Mouse (Mus musculus): ENCODE measurements at regions not wholly inside any gene's neighbourhood (a gene's known extent, or its start where the extent isn't known, plus 50 kb on each side); places are given as distances from the start of the nearest gene placed in this dataset.

DNA sequence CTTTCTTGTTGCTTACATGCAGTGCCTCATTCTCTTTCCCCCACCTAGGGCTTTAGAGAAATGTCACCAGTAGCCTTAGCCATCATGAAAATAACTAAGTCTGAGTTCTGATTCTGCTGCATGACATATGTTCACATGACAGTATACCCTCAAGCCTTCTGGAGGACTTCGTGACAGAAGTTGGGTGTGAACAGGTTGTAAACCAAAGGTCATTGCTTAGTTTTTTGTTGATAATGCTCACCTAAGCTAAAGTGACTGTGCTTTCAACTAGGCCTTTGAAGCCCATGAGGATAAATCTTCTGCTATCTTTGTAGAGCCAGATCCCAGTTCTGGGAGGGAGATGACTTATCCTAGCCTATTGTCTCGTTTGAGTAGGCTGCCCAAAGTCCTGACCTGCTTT lies 118.1 kb upstream of the Mamld1 start:
- H3K27ac ChIP-seq (ENCODE audit: insufficient read depth, low read depth, low read length, poor library complexity, severe bottlenecking): no peak overlapping the region
- no peaks in the 10 kb centered on the region for H3K9me3 ChIP-seq (ENCODE audit: control insufficient read depth, insufficient read depth, low read depth, low read length)
- no peaks in the 10 kb centered on the region for H3K36me3 ChIP-seq (ENCODE audit: control insufficient read depth, insufficient read depth, low read length, poor library complexity, severe bottlenecking)
- in situ Hi-C loops (cut with MboI; ENCODE audit: low sequenced_read_pairs in 2 of 2, unreplicated experiment in 2 of 2): no loop called here
- H3K9ac ChIP-seq (ENCODE audit: insufficient read depth, low read depth, low read length, poor library complexity, severe bottlenecking): no peak overlapping the region
- no peak for DNase-seq (ENCODE audit: low read depth, low spot score)
- no peak overlapping the region for H3K4me3 ChIP-seq (ENCODE audit: insufficient read depth in 1 of 2, low read depth in 1 of 2, low read length in 2 of 2, poor library complexity in 1 of 2, severe bottlenecking in 1 of 2)
- no peaks in the 10 kb centered on the region for H3K4me1 ChIP-seq (ENCODE audit: control insufficient read depth in 2 of 2, insufficient read depth in 2 of 2, low read length in 2 of 2, poor library complexity in 1 of 2)
- TF ChIP-seq ZC3H11A (IDR thresholded peaks at IDR 0.05; ENCODE audit: borderline replicate concordance, low read depth, low read length) (no peak), MAFK (IDR thresholded peaks at IDR 0.05; ENCODE audit: insufficient read depth, low read depth, low read length) (no peak), ZNF384 (IDR thresholded peaks at IDR 0.05; ENCODE audit: low read depth, low read length) (no peak), HCFC1 (IDR thresholded peaks at IDR 0.05; ENCODE audit: borderline replicate concordance, insufficient read depth, low read length) (no peak), CHD2 (IDR thresholded peaks at IDR 0.05; ENCODE audit: low read depth, low read length) (no peak)

DNA sequence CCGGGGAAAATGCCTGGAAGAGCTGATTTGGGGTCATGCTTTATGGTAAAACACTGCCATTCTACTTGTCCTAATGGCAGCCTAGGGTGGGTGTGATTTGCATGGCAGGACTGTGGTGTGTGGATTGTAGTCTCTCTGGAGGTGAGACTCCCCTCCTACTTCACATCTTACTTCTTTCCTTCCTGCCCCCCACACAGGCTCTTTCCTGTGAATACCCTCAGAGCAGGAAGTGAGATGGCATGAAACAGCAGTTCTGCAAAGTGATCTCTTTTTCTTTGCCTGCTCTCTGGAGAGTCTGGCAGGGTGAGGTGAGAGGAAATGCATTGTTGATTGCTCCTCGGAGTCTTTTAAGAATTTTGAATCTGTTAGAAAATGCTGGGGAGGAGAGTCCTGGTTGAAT lies 104.7 kb upstream of the Mamld1 start:
- Histone ChIP-seq H3K4me1 (ENCODE audit: control insufficient read depth in 2 of 2, insufficient read depth in 2 of 2, low read length in 2 of 2, poor library complexity in 1 of 2) (no peaks in the 10 kb centered on the region), H3K4me3 (ENCODE audit: insufficient read depth in 1 of 2, low read depth in 1 of 2, low read length in 2 of 2, poor library complexity in 1 of 2, severe bottlenecking in 1 of 2) (no peak overlapping the region), H3K36me3 (ENCODE audit: control insufficient read depth, insufficient read depth, low read length, poor library complexity, severe bottlenecking) (no peaks in the 10 kb centered on the region), H3K9ac (ENCODE audit: insufficient read depth, low read depth, low read length, poor library complexity, severe bottlenecking) (no peak overlapping the region), H3K27ac (ENCODE audit: insufficient read depth, low read depth, low read length, poor library complexity, severe bottlenecking) (no peak overlapping the region), H3K9me3 (ENCODE audit: control insufficient read depth, insufficient read depth, low read depth, low read length) (no peaks in the 10 kb centered on the region)
- TF ChIP-seq ZC3H11A (IDR thresholded peaks at IDR 0.05; ENCODE audit: borderline replicate concordance, low read depth, low read length): no peak
- TF ChIP-seq MAFK (IDR thresholded peaks at IDR 0.05; ENCODE audit: insufficient read depth, low read depth, low read length): no peak
- TF ChIP-seq CHD2 (IDR thresholded peaks at IDR 0.05; ENCODE audit: low read depth, low read length): no peak
- TF ChIP-seq HCFC1 (IDR thresholded peaks at IDR 0.05; ENCODE audit: borderline replicate concordance, insufficient read depth, low read length): no peak
- no peak for TF ChIP-seq ZNF384 (IDR thresholded peaks at IDR 0.05; ENCODE audit: low read depth, low read length)
- in situ Hi-C loops (cut with MboI; ENCODE audit: low sequenced_read_pairs in 2 of 2, unreplicated experiment in 2 of 2): no loop called here
- no peak for DNase-seq (ENCODE audit: low read depth, low spot score)

DNA sequence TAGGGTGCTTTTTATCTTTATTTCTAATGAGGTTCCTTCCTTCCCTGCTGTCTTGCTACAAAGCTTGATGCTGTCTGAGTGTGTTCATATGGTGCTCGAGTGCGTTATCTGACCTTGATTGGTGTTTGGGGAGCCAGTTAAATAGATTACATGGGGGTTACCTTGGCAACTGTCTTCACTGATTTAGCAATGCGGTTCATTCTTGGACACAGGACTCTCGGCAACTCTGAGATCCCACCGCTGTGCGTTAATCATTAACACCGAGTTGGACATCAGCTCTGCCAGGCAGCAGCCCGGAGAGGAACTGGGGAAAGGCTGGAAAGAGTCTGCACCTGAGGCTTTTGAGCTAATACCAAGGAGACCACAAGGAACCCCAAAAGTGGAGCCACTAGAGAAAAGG lies 104.0 kb upstream of the Mamld1 start:
- no peak overlapping the region for H3K4me3 ChIP-seq (ENCODE audit: insufficient read depth in 1 of 2, low read depth in 1 of 2, low read length in 2 of 2, poor library complexity in 1 of 2, severe bottlenecking in 1 of 2)
- DNase-seq (ENCODE audit: low read depth, low spot score): no peak
- H3K9ac ChIP-seq (ENCODE audit: insufficient read depth, low read depth, low read length, poor library complexity, severe bottlenecking): no peak overlapping the region
- no peaks in the 10 kb centered on the region for H3K9me3 ChIP-seq (ENCODE audit: control insufficient read depth, insufficient read depth, low read depth, low read length)
- H3K4me1 ChIP-seq (ENCODE audit: control insufficient read depth in 2 of 2, insufficient read depth in 2 of 2, low read length in 2 of 2, poor library complexity in 1 of 2): no peaks in the 10 kb centered on the region
- H3K36me3 ChIP-seq (ENCODE audit: control insufficient read depth, insufficient read depth, low read length, poor library complexity, severe bottlenecking): no peaks in the 10 kb centered on the region
- no peak overlapping the region for H3K27ac ChIP-seq (ENCODE audit: insufficient read depth, low read depth, low read length, poor library complexity, severe bottlenecking)
- in situ Hi-C loops (cut with MboI; ENCODE audit: low sequenced_read_pairs in 2 of 2, unreplicated experiment in 2 of 2): no loop called here
- TF ChIP-seq MAFK (IDR thresholded peaks at IDR 0.05; ENCODE audit: insufficient read depth, low read depth, low read length): no peak
- TF ChIP-seq HCFC1 (IDR thresholded peaks at IDR 0.05; ENCODE audit: borderline replicate concordance, insufficient read depth, low read length): no peak
- TF ChIP-seq CHD2 (IDR thresholded peaks at IDR 0.05; ENCODE audit: low read depth, low read length): no peak
- no peak for TF ChIP-seq ZNF384 (IDR thresholded peaks at IDR 0.05; ENCODE audit: low read depth, low read length)
- no peak for TF ChIP-seq ZC3H11A (IDR thresholded peaks at IDR 0.05; ENCODE audit: borderline replicate concordance, low read depth, low read length)

DNA sequence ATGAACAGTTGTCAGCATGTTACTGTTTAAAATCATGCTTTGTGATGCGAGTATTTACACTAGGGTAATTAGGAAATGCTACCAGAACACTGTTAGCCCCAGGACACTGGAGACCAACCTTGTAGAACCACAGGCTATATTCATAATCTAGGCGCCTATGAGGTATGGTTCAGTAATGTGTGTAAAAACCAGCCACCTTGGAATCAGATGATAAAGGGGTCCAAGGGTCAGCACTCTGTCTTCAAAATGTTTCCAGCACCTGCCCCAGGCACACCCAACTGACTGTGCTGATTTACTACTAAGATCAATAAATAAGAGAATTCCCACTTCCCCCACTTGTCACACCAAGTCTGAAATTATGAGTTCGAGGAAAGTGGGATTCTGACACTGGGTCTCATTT lies 100.8 kb upstream of the Mamld1 start:
- H3K4me1 ChIP-seq (ENCODE audit: control insufficient read depth in 2 of 2, insufficient read depth in 2 of 2, low read length in 2 of 2, poor library complexity in 1 of 2): no peaks in the 10 kb centered on the region
- H3K27ac ChIP-seq (ENCODE audit: insufficient read depth, low read depth, low read length, poor library complexity, severe bottlenecking): no peak overlapping the region
- TF ChIP-seq ZNF384 (IDR thresholded peaks at IDR 0.05; ENCODE audit: low read depth, low read length) (no peak), HCFC1 (IDR thresholded peaks at IDR 0.05; ENCODE audit: borderline replicate concordance, insufficient read depth, low read length) (no peak), MAFK (IDR thresholded peaks at IDR 0.05; ENCODE audit: insufficient read depth, low read depth, low read length) (no peak), ZC3H11A (IDR thresholded peaks at IDR 0.05; ENCODE audit: borderline replicate concordance, low read depth, low read length) (no peak)
- in situ Hi-C loops (cut with MboI; ENCODE audit: low sequenced_read_pairs in 2 of 2, unreplicated experiment in 2 of 2): no loop called here
- H3K9ac ChIP-seq (ENCODE audit: insufficient read depth, low read depth, low read length, poor library complexity, severe bottlenecking): no peak overlapping the region
- DNase-seq (ENCODE audit: low read depth, low spot score): no peak
- H3K36me3 ChIP-seq (ENCODE audit: control insufficient read depth, insufficient read depth, low read length, poor library complexity, severe bottlenecking): no peaks in the 10 kb centered on the region
- no peak overlapping the region for H3K4me3 ChIP-seq (ENCODE audit: insufficient read depth in 1 of 2, low read depth in 1 of 2, low read length in 2 of 2, poor library complexity in 1 of 2, severe bottlenecking in 1 of 2)
- H3K9me3 ChIP-seq (ENCODE audit: control insufficient read depth, insufficient read depth, low read depth, low read length): no peaks in the 10 kb centered on the region

DNA sequence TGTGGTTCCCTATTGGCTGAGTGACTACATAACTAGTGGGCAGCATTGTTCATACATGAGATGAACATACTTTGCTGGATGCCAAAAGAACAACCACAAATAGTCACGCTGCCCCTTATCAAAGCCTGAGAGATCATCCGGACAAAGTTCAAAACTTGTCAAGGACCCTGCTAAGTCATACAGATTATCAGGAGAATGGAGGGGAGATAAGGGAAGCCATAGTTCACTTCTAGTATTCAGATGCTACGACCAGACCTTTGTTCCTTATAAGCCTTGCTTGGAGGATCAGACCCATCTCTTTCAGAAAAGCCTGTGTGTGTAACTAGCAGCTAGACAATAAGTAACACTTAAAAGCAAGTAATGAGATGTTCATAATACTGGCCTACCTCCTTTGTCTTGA lies 97.0 kb upstream of the Mamld1 start:
- TF ChIP-seq ZC3H11A (IDR thresholded peaks at IDR 0.05; ENCODE audit: borderline replicate concordance, low read depth, low read length) (no peak), ZNF384 (IDR thresholded peaks at IDR 0.05; ENCODE audit: low read depth, low read length) (no peak), CHD2 (IDR thresholded peaks at IDR 0.05; ENCODE audit: low read depth, low read length) (no peak), MAFK (IDR thresholded peaks at IDR 0.05; ENCODE audit: insufficient read depth, low read depth, low read length) (no peak), HCFC1 (IDR thresholded peaks at IDR 0.05; ENCODE audit: borderline replicate concordance, insufficient read depth, low read length) (no peak)
- no peak for DNase-seq (ENCODE audit: low read depth, low spot score)
- Histone ChIP-seq H3K9ac (ENCODE audit: insufficient read depth, low read depth, low read length, poor library complexity, severe bottlenecking) (no peak overlapping the region), H3K9me3 (ENCODE audit: control insufficient read depth, insufficient read depth, low read depth, low read length) (no peaks in the 10 kb centered on the region), H3K27ac (ENCODE audit: insufficient read depth, low read depth, low read length, poor library complexity, severe bottlenecking) (no peak overlapping the region), H3K4me3 (ENCODE audit: insufficient read depth in 1 of 2, low read depth in 1 of 2, low read length in 2 of 2, poor library complexity in 1 of 2, severe bottlenecking in 1 of 2) (no peak overlapping the region), H3K4me1 (ENCODE audit: control insufficient read depth in 2 of 2, insufficient read depth in 2 of 2, low read length in 2 of 2, poor library complexity in 1 of 2) (no peaks in the 10 kb centered on the region), H3K36me3 (ENCODE audit: control insufficient read depth, insufficient read depth, low read length, poor library complexity, severe bottlenecking) (no peaks in the 10 kb centered on the region)
- in situ Hi-C loops (cut with MboI; ENCODE audit: low sequenced_read_pairs in 2 of 2, unreplicated experiment in 2 of 2): no loop called here
